Mouse (Mus musculus) G1E (cell line): ENCODE results near the gene Spata45.

Experiments used
- CTCF ChIP-seq: IDR thresholded peaks from 2 replicates; pipeline ENCODE4 v1.5.1; 2012; ENCODE audit warnings: low read depth, low read length, inconsistent platforms, mixed read lengths
- POLR2AphosphoS5 ChIP-seq: IDR thresholded peaks from 2 replicates; pipeline ENCODE4 v1.6.1; 2012; ENCODE audit warnings: low read depth, low read length, inconsistent platforms; ENCODE audit not compliant: insufficient replicate concordance
- TAL1 ChIP-seq: conservative IDR thresholded peaks from 2 replicates; pipeline ENCODE4 v1.6.1; 2012; ENCODE audit warnings: low read depth, low read length, inconsistent platforms, mixed read lengths

DNA sequence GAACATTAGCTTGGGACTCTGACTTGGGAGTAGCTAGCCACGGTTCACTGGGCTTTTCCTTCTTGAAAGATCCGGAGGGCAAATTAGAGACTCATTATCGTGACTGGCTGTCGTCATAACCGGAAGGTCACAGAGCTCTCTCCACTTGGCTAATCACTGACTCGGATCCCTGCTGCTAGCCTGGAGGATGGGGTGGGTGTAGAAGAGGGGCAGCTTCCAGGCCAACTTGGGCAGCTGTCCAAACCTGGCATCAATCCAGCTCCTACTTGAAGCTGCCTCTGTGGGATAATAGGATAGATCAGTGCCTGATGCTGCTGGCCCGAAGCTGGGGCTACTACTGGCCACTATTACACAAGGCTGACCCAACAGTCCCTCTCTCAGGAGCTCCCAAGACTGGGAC lies 40.9 kb upstream of the Spata45 start:
- no peak for TF ChIP-seq TAL1
- TF ChIP-seq CTCF = no peak
- no peak for TF ChIP-seq POLR2AphosphoS5
